Mouse (Mus musculus) E14TG2a.4 (cell line): ENCODE measurements at regions not wholly inside any gene's neighbourhood (a gene's known extent, or its start where the extent isn't known, plus 50 kb on each side); places are given as distances from the start of the nearest gene placed in this dataset.

Experiments used
- H3K27me3 ChIP-seq: 2 replicates; pipeline ENCODE4 v1.6.1; 2014; ENCODE audit warnings: low read length, control low read depth; ENCODE audit not compliant: insufficient read depth
- H3K36me3 ChIP-seq: 2 replicates; pipeline ENCODE4 v1.6.1; 2014; ENCODE audit warnings: low read length, control low read depth; ENCODE audit not compliant: insufficient read depth
- H3K4me1 ChIP-seq: replicated peaks from 2 replicates; pipeline ENCODE4 v1.6.1; 2014; ENCODE audit warnings: low read depth, low read length, control low read depth
- H3K4me3 ChIP-seq: replicated peaks from 2 replicates; pipeline ENCODE4 v1.5.1; 2014; ENCODE audit warnings: mild to moderate bottlenecking, low read length
- H3K9me3 ChIP-seq: 2 replicates; pipeline ENCODE4 v1.6.1; 2014; ENCODE audit warnings: low read length, control low read depth
- CTCF ChIP-seq: conservative IDR thresholded peaks from 2 replicates; pipeline ENCODE4 v1.5.1; 2014; ENCODE audit warnings: low read length
- NANOG ChIP-seq: IDR thresholded peaks from 2 replicates; pipeline ENCODE4 v1.6.1; 2014; ENCODE audit warnings: borderline replicate concordance, low read length, mixed read lengths
- POU5F1 ChIP-seq: IDR thresholded peaks from 2 replicates; pipeline ENCODE4 v1.6.1; 2014; ENCODE audit warnings: low read length, borderline replicate concordance

GRCm38 (mm10) chr9:102782926-102783850, 51.5 kb upstream of the Ryk start:
- H3K36me3 ChIP-seq = no peaks in the 10 kb centered on the region
- peaks cover 51% of the 10 kb centered on the region for H3K4me1 ChIP-seq
- H3K9me3 ChIP-seq = peaks cover 7% of the 10 kb centered on the region
- no peak for TF ChIP-seq NANOG
- TF ChIP-seq POU5F1 = no peak
- TF ChIP-seq CTCF = no peak
- H3K27me3 ChIP-seq = 0 out of 2 replicates have a peak, but pooled peaks cover 3% of the 10 kb centered on the region
- H3K4me3 ChIP-seq = no peak overlapping the region

- Histone ChIP-seq H3K36me3 (no peaks in the 10 kb centered on the region), H3K4me3 (no peak overlapping the region), H3K27me3 (0 out of 2 replicates have a peak, but pooled peaks cover 3% of the 10 kb centered on the region), H3K4me1 (peaks cover 43% of the 10 kb centered on the region), H3K9me3 (peaks cover 7% of the 10 kb centered on the region)
- TF ChIP-seq NANOG (no peak), CTCF (peak; percentile 98), POU5F1 (no peak)
Measured at GRCm38 (mm10) chr9:102784329-102785026, 50.2 kb upstream of the Ryk start.
